Mouse (Mus musculus) heart, postnatal 4 days (tissue): ENCODE results near the gene Gda. TPM values are rescaled to one million over a fixed set of nuclear protein-coding genes. Genes with fewer than 3 reads are reported as not detected.

Source experiments
- DNase-seq: peaks from one replicate; pipeline ENCODE4 v3.0.0; 2021
- total RNA-seq, 2 experiments: library from RNA; stranded (reverse); gene quantifications; 2 replicates each; pipeline ENCODE4 v1.2.3; 2021

The Gda gene
- total RNA-seq, 2 experiments from 2014 or later = 1.2 to 2.9 TPM

DNA sequence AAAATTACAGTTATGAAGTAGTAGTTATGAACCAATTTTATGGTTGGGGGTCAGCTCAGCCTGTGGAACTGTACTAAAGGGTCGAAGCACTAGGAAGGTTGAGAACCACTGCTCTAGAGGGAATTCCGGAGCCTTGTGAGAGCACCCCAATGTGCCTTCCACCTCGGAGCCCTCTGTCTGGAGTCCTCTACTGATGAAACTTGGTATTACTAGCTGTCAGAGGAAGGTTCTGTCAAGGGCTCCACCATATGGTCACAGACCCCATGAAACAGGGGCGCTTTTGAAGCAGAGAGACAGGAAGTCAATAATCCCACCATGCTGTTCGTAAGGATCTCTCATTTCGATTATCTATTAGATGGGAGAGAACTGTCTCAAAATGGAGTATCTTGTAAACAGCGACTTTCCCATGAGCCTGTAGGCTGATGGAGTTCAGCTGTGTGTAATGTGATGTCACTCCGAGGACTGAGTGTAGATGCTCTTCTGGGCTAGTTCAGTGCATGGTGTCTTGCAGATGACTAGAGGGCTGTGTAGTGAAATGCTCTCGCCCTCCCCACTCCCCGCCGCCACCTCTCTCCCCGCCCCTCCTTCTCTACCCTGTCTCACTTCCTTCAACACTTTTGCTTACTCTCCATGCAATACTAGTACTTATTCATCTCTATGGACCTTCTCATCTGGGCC, 100.7 kb downstream of the Gda start:
- no peak for DNase-seq

DNA sequence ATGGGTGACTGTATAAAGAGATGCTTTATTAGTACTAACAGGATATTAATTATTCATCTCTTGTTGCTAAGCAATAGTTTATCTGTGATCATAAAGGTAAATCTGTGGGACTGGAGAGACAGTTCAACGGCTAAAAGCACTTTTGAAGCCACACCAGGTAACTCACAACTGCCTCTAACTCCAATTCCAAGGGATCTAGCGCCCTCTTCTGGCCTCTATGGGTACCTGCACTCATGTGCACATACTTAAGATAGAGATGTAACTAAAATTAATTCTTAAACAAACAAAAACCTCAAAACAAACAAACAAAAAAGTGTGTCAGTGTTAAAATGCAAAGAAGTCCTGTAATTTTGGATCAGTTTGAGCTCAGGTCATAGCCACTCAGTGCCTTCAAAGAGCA, 101.9 kb downstream of the Gda start:
- no peak for DNase-seq

GRCm38 (mm10) chr19:21370782-21371181, 102.5 kb downstream of the Gda start:
- DNase-seq = no peak

DNA sequence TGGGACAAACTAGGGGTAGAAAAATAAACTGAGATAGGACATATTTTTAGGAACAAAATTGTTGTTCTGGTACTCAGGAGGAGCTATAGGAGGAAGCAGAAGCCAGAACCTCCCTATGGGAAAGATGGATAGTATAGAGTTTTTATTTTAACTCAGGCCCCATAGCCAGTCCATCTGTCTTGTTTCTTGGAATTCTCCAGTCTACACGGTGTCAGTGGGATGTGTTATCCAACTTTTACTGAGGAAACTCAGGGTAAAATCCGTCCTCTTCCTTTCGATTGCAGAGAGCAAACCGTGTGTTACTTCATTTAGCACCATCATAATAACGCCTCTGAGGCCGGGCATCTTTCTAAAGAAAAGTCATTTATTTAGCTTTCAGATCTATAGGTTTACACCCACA, 104.1 kb downstream of the Gda start:
- no peak for DNase-seq

DNA sequence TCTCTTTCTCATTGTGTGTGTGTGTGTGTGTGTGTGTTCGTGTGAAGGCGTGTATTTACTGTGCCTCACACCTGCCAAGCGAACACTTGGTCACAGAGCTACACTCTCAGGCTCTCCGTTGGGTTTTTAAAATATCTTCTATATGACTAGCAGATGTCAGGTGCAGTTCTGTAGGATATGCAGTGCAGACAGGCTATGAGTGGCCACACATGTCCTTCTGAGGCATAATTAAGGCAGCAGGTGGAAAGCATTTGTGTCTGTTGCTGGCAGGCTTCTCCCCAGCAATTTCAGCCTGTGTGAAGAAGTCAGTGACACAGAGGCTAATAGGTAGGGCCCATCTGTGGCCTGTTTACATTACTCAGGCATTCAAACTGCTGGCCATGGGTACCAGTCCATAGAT, 104.7 kb downstream of the Gda start:
- no peak for DNase-seq

DNA sequence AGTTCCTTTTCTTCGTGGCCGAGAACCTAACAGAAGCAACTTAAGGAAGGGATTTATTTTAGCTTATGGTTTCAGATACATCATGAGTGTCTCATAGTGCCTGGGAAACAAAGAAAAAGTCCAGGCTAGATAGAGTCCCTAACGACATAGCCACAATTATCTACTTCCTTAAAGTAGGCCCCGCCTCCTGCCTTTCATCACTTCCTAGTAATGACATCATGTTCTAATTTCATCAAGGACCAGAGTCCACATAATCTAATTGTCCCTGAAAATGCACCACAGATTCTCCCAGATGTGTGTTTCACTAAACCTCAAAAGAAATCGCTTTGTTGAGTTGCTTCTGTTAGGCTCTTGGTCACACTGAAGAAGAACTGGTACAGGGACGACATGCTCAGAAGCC, 115.5 kb downstream of the Gda start:
- DNase-seq = no peak

- DNase-seq = no peak
Measured at GRCm38 (mm10) chr19:21349634-21350033, 123.6 kb downstream of the Gda start.

DNA sequence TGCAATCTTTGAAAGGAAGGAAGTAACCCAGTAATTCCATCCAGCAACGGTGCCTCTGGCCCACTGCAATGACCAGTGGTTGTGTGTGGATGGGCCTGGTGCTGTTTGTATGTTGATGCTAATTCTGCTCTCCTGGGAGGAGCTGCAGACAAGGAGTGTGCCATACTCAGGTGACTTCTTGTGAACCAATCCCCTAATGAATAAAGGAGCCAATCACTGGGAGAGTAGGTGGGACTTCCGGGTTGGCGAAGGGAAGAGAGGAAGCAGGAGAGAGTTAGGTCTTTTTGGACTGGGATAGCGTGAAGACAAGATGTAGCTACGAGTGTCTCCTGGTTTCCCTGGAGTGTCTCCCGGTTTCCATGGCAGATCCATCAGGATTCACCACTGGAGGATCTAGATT, 126.6 kb downstream of the Gda start:
- no peak for DNase-seq

Other genes starting within 250 kb of the Gda start
- 10 to 100 TPM; 93.1 to 99.6 TPM for gene Zfand5, start 201.2 kb downstream of the Gda start, total RNA-seq
- gene 1110059E24Rik, start 179.5 kb upstream of the Gda start, total RNA-seq = 10 to 100 TPM; 22.4 to 23.6 TPM
- gene Abhd17b, start 179.7 kb upstream of the Gda start, total RNA-seq = 10 to 100 TPM; 24.3 to 24.6 TPM